Mouse (Mus musculus) left cerebral cortex, postnatal 10 days (tissue): ENCODE measurements at regions not wholly inside any gene's neighbourhood (a gene's known extent, or its start where the extent isn't known, plus 50 kb on each side); places are given as distances from the start of the nearest gene placed in this dataset.

Source experiments
- DNase-seq, 2 experiments: peaks; one replicate each; pipeline ENCODE4 v3.0.0; 2021 to 2022; ENCODE audit warnings: low spot score in 2 of 2, mixed read lengths in 1 of 2; ENCODE audit errors: extremely low spot score in 1 of 2
- intact Hi-C: fragments of 180-260 bp; cut with DNase I; formaldehyde crosslinking; loops from one replicate; pipeline ENCODE4 v1.15.1; 2025

GRCm38 (mm10) chr6:74206527-74206926, 737.1 kb upstream of the 4931417E11Rik start:
- DNase-seq = peak in 1 of 2 experiments; percentile 19
- intact Hi-C loops = no loop called here

DNA sequence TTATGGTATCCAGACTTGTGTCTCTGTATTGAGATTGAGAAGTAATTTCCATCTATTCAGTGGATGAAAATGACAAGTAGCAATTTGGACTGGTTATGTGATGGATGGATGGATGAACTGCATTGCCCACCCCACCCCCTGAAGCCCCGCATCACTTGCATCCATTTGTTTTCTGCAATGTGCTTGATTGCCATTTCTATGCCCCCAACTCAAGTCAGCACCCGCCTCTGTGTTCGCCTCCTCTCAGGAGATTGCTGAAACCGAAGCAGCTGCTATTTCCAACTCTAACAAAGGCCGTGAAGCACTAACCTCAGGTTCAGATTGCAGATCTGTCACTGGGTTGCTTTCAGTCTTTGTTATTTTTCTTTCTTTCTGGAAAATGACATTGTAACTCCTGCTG, 734.7 kb upstream of the 4931417E11Rik start:
- intact Hi-C loops = no loop called here
- no peak for DNase-seq
